Mouse (Mus musculus): ENCODE results near the gene Gh. TPM values are rescaled to one million over a fixed set of nuclear protein-coding genes. Genes with fewer than 3 reads are reported as not detected.
"Not testable (repeated sequence)": the region's sequence is repeated elsewhere in the genome, so short reads cannot be mapped to it uniquely, and the experiment has no call there.

Gh gene
- not detected in 2 replicates for polyA plus RNA-seq (2014; fragmentation: Nextera tagmentation; extraction: Ambion mirVana)

DNA sequence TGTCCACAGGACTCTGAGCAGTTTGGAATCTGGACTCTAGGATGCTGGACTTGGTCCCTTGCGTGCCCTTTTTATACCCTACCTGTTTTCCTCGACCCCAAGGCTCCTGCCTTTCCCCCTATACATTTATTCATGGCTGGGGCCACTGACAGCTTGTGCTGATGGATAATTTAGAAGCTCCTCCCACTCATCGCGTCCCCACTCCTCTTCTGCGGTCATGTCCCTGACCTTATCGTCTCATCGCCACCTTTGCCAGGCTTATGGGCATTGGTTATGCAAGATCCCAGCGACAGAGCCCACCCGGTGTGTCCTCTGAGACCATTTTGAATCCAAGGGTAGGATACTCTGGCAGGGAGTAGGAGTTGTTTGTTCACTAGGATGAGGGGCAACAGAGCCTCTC, at the start of gene Gh:
Gene Gh (minus strand): TSS at position 101 of the 400 bp plus-strand sequence.
- 84% methylated on average over 9 of the region's 9 CpGs for WGBS
- Histone ChIP-seq H3K4me3 (ENCODE audit: low read length) (no peak within 1 kb of the TSS), H3K9ac (ENCODE audit: low read depth, low read length) (no peak within 1 kb of the TSS), H3K36me3 (ENCODE audit: control insufficient read depth, insufficient read depth, low read length) (no peaks in the 10 kb centered on the region), H3K9me3 (ENCODE audit: control insufficient read depth, low read length) (no peaks in the 10 kb centered on the region), H3K4me2 (replicated peaks; ENCODE audit: low read depth, low read length) (no peak within 1 kb of the TSS), H3K27ac (ENCODE audit: low read depth, low read length) (no peak within 1 kb of the TSS), H3K27me3 (ENCODE audit: control insufficient read depth, insufficient read depth, low read length) (no peaks in the 10 kb centered on the region), H3K4me1 (ENCODE audit: control insufficient read depth, insufficient read depth, low read length) (no peaks in the 10 kb centered on the region)
- ATAC-seq (ENCODE audit: low FRiP score, low TSS enrichment) = no peak

DNA sequence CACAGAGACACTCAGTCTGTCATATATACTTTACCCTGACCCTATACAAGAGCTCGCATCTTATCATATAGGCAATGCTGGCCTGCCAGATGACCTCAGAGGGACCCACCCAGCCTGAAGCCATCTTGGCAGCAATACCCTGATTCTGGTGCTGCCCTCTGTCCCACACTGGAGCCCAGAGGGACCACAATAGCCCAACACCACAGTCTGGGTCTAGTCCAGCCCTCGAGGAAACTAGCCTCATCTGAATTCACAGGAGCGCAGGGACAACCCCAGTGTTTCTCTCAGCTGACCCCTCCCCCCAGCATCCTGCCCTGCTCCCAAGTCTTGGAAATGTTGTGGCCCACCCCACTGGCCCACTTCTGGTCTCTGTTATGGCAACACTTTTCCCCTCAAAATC, 49.6 kb upstream of the Gh start:
- no peak for ATAC-seq (ENCODE audit: low FRiP score, low TSS enrichment)
- no peaks in the 10 kb centered on the region for H3K4me1 ChIP-seq (ENCODE audit: control insufficient read depth, insufficient read depth, low read length)
- no peaks in the 10 kb centered on the region for H3K36me3 ChIP-seq (ENCODE audit: control insufficient read depth, insufficient read depth, low read length)
- H3K4me2 ChIP-seq (replicated peaks; ENCODE audit: low read depth, low read length) = no peak overlapping the region
- no peak overlapping the region for H3K27ac ChIP-seq (ENCODE audit: low read depth, low read length)
- no peak overlapping the region for H3K4me3 ChIP-seq (ENCODE audit: low read length)
- no peaks in the 10 kb centered on the region for H3K9me3 ChIP-seq (ENCODE audit: control insufficient read depth, low read length)
- no peaks in the 10 kb centered on the region for H3K27me3 ChIP-seq (ENCODE audit: control insufficient read depth, insufficient read depth, low read length)
- H3K9ac ChIP-seq (ENCODE audit: low read depth, low read length) = no peak overlapping the region
- 59% methylated on average over 3 of the region's 3 CpGs for WGBS

DNA sequence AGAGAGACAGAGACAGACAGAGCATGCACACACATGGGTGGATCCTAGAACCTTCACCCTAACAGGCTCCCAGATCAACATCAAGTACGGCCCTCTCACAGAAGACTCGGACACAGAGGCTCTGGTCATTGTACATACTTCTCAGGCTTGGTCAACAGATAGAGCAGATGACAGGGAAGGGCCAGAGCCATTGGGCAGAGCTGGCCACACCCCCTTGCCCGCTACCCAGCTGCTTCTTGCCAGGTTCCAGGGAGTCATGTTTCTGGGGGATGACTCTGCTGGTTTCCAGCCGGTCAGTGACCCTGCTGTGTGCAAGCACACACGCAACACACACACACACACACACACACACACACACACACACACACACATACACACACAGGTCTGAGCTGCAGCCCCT, 49.2 kb upstream of the Gh start:
- H3K27ac ChIP-seq (ENCODE audit: low read depth, low read length) = no peak overlapping the region
- WGBS = 39% methylated on average over 5 of the region's 5 CpGs
- no peaks in the 10 kb centered on the region for H3K4me1 ChIP-seq (ENCODE audit: control insufficient read depth, insufficient read depth, low read length)
- H3K27me3 ChIP-seq (ENCODE audit: control insufficient read depth, insufficient read depth, low read length) = no peaks in the 10 kb centered on the region
- no peak overlapping the region for H3K9ac ChIP-seq (ENCODE audit: low read depth, low read length)
- H3K9me3 ChIP-seq (ENCODE audit: control insufficient read depth, low read length) = no peaks in the 10 kb centered on the region
- H3K4me2 ChIP-seq (replicated peaks; ENCODE audit: low read depth, low read length) = no peak overlapping the region
- H3K36me3 ChIP-seq (ENCODE audit: control insufficient read depth, insufficient read depth, low read length) = no peaks in the 10 kb centered on the region
- H3K4me3 ChIP-seq (ENCODE audit: low read length) = no peak overlapping the region
- ATAC-seq (ENCODE audit: low FRiP score, low TSS enrichment) = peak; percentile 64; the same call in 1 of the 2 replicates

DNA sequence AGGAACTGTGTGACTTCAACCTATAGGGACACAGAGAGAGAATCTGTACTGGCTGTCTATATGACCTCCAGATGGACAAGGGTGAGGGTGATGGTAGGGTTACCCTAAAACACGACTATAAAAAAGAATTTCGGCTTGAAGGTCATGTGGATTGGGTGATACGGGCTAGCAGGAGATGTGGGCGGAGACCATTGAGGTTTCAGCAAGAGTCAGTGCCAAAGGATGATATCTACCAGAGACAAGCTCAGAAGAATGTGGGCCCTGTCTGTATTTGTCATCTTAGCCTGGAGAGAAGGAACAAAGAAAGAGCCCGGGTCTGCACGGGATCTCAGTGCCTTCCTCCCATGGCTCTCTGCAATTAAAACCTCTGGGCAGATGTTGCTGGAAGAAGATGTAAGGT, 48.1 kb upstream of the Gh start:
- Histone ChIP-seq H3K36me3 (ENCODE audit: control insufficient read depth, insufficient read depth, low read length) (no peaks in the 10 kb centered on the region), H3K9ac (ENCODE audit: low read depth, low read length) (no peak overlapping the region), H3K4me2 (replicated peaks; ENCODE audit: low read depth, low read length) (no peak overlapping the region), H3K4me1 (ENCODE audit: control insufficient read depth, insufficient read depth, low read length) (no peaks in the 10 kb centered on the region), H3K4me3 (ENCODE audit: low read length) (no peak overlapping the region), H3K27ac (ENCODE audit: low read depth, low read length) (no peak overlapping the region), H3K9me3 (ENCODE audit: control insufficient read depth, low read length) (no peaks in the 10 kb centered on the region), H3K27me3 (ENCODE audit: control insufficient read depth, insufficient read depth, low read length) (no peaks in the 10 kb centered on the region)
- ATAC-seq (ENCODE audit: low FRiP score, low TSS enrichment) = no peak
- 86% methylated on average over 6 of the region's 6 CpGs for WGBS

DNA sequence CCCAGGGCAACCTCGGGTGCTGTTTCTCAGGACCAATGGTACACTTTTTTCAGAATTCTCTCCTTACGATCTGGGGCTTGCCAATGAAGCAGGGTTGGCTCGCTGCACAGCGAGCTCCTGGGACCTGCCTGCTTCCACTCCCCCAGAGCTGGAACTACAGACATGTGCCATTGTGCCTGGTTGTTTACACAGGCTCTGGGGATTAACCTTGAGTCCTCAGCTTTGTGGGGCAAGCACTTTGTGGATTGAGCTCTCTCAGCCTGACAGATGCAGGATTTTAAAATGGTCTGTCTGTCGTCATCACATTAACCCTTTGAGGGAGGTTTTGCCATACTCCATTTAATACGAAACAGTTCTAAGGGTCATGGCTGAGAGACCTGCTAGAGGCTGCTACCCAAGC, 43.2 kb upstream of the Gh start:
- no peak overlapping the region for H3K4me3 ChIP-seq (ENCODE audit: low read length)
- no peak overlapping the region for H3K4me2 ChIP-seq (replicated peaks; ENCODE audit: low read depth, low read length)
- ATAC-seq (ENCODE audit: low FRiP score, low TSS enrichment) = no peak
- H3K36me3 ChIP-seq (ENCODE audit: control insufficient read depth, insufficient read depth, low read length) = no peaks in the 10 kb centered on the region
- 0 out of 2 replicates have a peak, but pooled peaks cover 3% of the 10 kb centered on the region for H3K4me1 ChIP-seq (ENCODE audit: control insufficient read depth, insufficient read depth, low read length)
- no peaks in the 10 kb centered on the region for H3K27me3 ChIP-seq (ENCODE audit: control insufficient read depth, insufficient read depth, low read length)
- no peak overlapping the region for H3K27ac ChIP-seq (ENCODE audit: low read depth, low read length)
- no peaks in the 10 kb centered on the region for H3K9me3 ChIP-seq (ENCODE audit: control insufficient read depth, low read length)
- H3K9ac ChIP-seq (ENCODE audit: low read depth, low read length) = no peak overlapping the region
- WGBS = 33% methylated on average over 6 of the region's 6 CpGs

DNA sequence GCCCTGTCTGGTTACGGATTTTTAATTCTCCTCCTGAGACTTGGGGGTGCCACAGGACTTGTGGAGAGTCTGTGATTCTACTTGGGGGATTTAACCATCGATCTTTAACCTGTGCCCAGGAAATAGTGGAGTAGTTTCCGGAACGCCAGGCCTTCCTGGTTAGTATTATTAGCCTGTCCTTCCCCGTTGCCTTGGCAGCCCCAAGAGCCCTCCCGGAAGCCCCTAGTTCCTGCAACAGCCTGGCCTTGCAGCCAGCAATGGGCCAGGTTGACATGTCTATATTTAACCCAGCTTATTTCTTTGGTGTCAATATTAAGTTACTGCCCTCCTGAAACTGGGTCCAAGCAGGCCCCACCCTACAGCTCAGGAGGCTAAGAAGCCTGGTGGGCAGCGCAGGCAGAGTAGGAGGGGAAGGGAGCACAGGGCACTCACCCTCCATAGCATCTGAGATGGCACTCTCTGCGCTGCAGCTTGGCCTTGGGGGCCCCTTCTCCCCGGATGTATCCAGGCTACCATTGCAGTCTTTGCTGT, 39.4 kb upstream of the Gh start:
- ATAC-seq (ENCODE audit: low FRiP score, low TSS enrichment) = no peak
- H3K27me3 ChIP-seq (ENCODE audit: control insufficient read depth, insufficient read depth, low read length) = no peaks in the 10 kb centered on the region

DNA sequence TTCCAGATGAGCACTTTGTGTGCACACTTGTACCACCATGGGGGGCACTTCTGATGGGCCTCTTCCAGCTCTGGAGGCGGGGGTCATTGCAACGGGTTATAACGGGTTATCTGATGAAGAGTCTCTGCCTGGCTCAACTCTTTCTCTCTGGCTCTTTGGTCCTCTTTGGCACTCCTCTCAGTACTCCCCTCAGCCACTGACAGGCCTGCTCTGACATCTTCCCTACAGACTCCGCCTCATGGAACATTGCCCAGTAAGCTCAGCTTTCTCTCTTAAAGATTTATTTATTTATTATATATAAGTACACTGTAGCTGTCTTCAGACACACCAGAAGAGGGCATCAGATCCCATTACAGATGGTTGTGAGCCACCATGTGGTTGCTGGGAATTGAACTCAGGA, 37.7 kb upstream of the Gh start:
- not testable (repeated sequence) for H3K36me3 ChIP-seq (ENCODE audit: control insufficient read depth, insufficient read depth, low read length); H3K9me3 ChIP-seq (ENCODE audit: control insufficient read depth, low read length); H3K4me1 ChIP-seq (ENCODE audit: control insufficient read depth, insufficient read depth, low read length); H3K27ac ChIP-seq (ENCODE audit: low read depth, low read length); H3K4me2 ChIP-seq (replicated peaks; ENCODE audit: low read depth, low read length); H3K9ac ChIP-seq (ENCODE audit: low read depth, low read length); H3K27me3 ChIP-seq (ENCODE audit: control insufficient read depth, insufficient read depth, low read length); ATAC-seq (ENCODE audit: low FRiP score, low TSS enrichment); H3K4me3 ChIP-seq (ENCODE audit: low read length)
- 80% methylated on average over 4 of the region's 4 CpGs for WGBS

More for the DNA sequence above, 39.4 kb upstream of the Gh start:
- no peak overlapping the region for H3K9ac ChIP-seq (ENCODE audit: low read depth, low read length)
- H3K36me3 ChIP-seq (ENCODE audit: control insufficient read depth, insufficient read depth, low read length) = no peaks in the 10 kb centered on the region
- 77% methylated on average over 9 of the region's 9 CpGs for WGBS
- H3K4me2 ChIP-seq (replicated peaks; ENCODE audit: low read depth, low read length) = no peak overlapping the region
- 0 out of 2 replicates have a peak, but pooled peaks cover 3% of the 10 kb centered on the region for H3K4me1 ChIP-seq (ENCODE audit: control insufficient read depth, insufficient read depth, low read length)
- no peak overlapping the region for H3K4me3 ChIP-seq (ENCODE audit: low read length)
- H3K27ac ChIP-seq (ENCODE audit: low read depth, low read length) = no peak overlapping the region
- no peaks in the 10 kb centered on the region for H3K9me3 ChIP-seq (ENCODE audit: control insufficient read depth, low read length)

DNA sequence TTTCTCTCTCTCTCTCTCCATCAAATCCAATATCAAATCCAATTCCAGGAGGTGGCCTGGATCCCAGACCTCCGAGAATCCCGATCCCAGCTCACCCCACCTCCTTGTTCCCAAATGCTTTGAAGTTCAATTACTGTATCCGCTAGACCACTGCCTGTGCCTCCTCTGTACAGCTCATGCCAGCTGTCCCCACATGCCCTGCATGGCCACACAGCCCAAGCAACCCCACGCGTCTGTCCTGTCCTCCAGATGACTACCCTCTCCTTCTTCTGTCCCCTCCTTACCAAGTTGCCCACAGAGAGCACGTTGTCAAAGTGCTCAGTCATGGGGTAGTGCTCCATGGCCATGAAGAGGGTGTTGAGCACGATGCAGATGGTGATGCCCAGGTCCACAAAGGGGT, 37.2 kb upstream of the Gh start:
- no peaks in the 10 kb centered on the region for H3K27me3 ChIP-seq (ENCODE audit: control insufficient read depth, insufficient read depth, low read length)
- ATAC-seq (ENCODE audit: low FRiP score, low TSS enrichment) = no peak
- H3K4me3 ChIP-seq (ENCODE audit: low read length) = no peak overlapping the region
- H3K4me2 ChIP-seq (replicated peaks; ENCODE audit: low read depth, low read length) = no peak overlapping the region
- H3K27ac ChIP-seq (ENCODE audit: low read depth, low read length) = no peak overlapping the region
- H3K9me3 ChIP-seq (ENCODE audit: control insufficient read depth, low read length) = no peaks in the 10 kb centered on the region
- no peak overlapping the region for H3K9ac ChIP-seq (ENCODE audit: low read depth, low read length)
- WGBS = 79% methylated on average over 7 of the region's 7 CpGs
- no peaks in the 10 kb centered on the region for H3K36me3 ChIP-seq (ENCODE audit: control insufficient read depth, insufficient read depth, low read length)
- H3K4me1 ChIP-seq (ENCODE audit: control insufficient read depth, insufficient read depth, low read length) = 0 out of 2 replicates have a peak, but pooled peaks cover 5% of the 10 kb centered on the region

DNA sequence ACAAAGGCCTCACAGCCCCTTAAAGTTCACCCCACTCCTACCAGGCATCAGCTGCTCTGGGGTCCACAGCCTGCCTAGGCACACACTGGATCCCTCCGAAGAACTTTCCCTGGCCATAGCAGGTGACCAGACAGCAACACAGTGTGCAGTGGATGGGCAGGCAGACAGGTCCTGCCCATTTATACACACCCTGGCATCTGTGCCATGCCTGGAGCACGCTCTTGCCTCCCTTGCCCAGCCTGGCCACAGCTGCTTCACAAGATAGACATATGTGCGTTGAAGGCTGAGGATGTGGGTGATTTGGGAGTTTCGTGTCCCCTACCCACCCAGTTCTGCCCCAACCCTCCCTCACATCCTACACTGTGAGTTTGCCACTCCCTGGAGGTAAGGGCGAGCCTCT, 36.4 kb upstream of the Gh start:
- no peak overlapping the region for H3K4me3 ChIP-seq (ENCODE audit: low read length)
- H3K36me3 ChIP-seq (ENCODE audit: control insufficient read depth, insufficient read depth, low read length) = no peaks in the 10 kb centered on the region
- 81% methylated on average over 5 of the region's 5 CpGs for WGBS
- no peaks in the 10 kb centered on the region for H3K27me3 ChIP-seq (ENCODE audit: control insufficient read depth, insufficient read depth, low read length)
- H3K9me3 ChIP-seq (ENCODE audit: control insufficient read depth, low read length) = no peaks in the 10 kb centered on the region
- H3K4me2 ChIP-seq (replicated peaks; ENCODE audit: low read depth, low read length) = no peak overlapping the region
- H3K4me1 ChIP-seq (ENCODE audit: control insufficient read depth, insufficient read depth, low read length) = 0 out of 2 replicates have a peak, but pooled peaks cover 5% of the 10 kb centered on the region
- H3K9ac ChIP-seq (ENCODE audit: low read depth, low read length) = no peak overlapping the region
- no peak overlapping the region for H3K27ac ChIP-seq (ENCODE audit: low read depth, low read length)
- ATAC-seq (ENCODE audit: low FRiP score, low TSS enrichment) = no peak
